Mouse (Mus musculus): ENCODE data around the gene Ppp1r10. TPM values are rescaled to one million over a fixed set of nuclear protein-coding genes. Genes with fewer than 3 reads are reported as not detected.

Gene Ppp1r10
- polyA plus RNA-seq (2014; fragmentation: Nextera tagmentation; extraction: Ambion mirVana), result 38.1 and 38.2 TPM in 2 replicates

GRCm38 (mm10) chr17:35916297-35917142 lies at the start of gene Ppp1r10, which contains the start of gene Mrps18b:
Gene Ppp1r10 (plus strand): TSS chr17:35916434.
Gene Mrps18b (minus strand): TSS chr17:35916389.
- Histone ChIP-seq H3K27me3 (ENCODE audit: control insufficient read depth, insufficient read depth, low read length) (no peaks in the 10 kb centered on the region), H3K9me3 (replicated peaks; ENCODE audit: control insufficient read depth, low read length) (no peaks in the 10 kb centered on the region), H3K4me1 (ENCODE audit: control insufficient read depth, insufficient read depth, low read length) (no peaks in the 10 kb centered on the region; the same call in 1 of the 2 replicates), H3K9ac (replicated peaks; ENCODE audit: low read length) (peak within 1 kb of the TSS; percentile 99), H3K36me3 (replicated peaks; ENCODE audit: control insufficient read depth, insufficient read depth, low read depth, low read length) (no peaks in the 10 kb centered on the region; the same call in 1 of the 2 replicates), H3K4me3 (ENCODE audit: low read depth, low read length) (peak within 1 kb of the TSS; percentile 72), H3K27ac (replicated peaks; ENCODE audit: low read depth, low read length) (peak within 1 kb of the TSS; percentile 95), H3K4me2 (ENCODE audit: low read depth, low read length) (peak within 1 kb of the TSS; percentile 97)
- peak; percentile 93 for ATAC-seq (replicated peaks; ENCODE audit: insufficient number of reproducible peaks, low FRiP score, low TSS enrichment, low read depth)
- peak; percentile 99 for DNase-seq (ENCODE audit: low spot score)
- under 1% methylated on average over 83 of the region's 83 CpGs for WGBS

- H3K36me3 ChIP-seq (replicated peaks; ENCODE audit: control insufficient read depth, insufficient read depth, low read depth, low read length), result peaks cover 7% of the 10 kb centered on the region
- 8% methylated on average over 26 of the region's 26 CpGs for WGBS
These were observed 49.0 kb upstream of the Ppp1r10 start for GRCm38 (mm10) chr17:35866911-35867890.

GRCm38 (mm10) chr17:35868165-35868820 lies 47.9 kb upstream of the Ppp1r10 start:
- WGBS, result 25% methylated on average over 17 of the region's 17 CpGs
- Histone ChIP-seq H3K4me1 (ENCODE audit: control insufficient read depth, insufficient read depth, low read length) (peaks cover 8% of the 10 kb centered on the region; the same call in 1 of the 2 replicates), H3K9ac (replicated peaks; ENCODE audit: low read length) (peak overlapping the region; percentile 86), H3K27ac (replicated peaks; ENCODE audit: low read depth, low read length) (peak overlapping the region; percentile 56), H3K36me3 (replicated peaks; ENCODE audit: control insufficient read depth, insufficient read depth, low read depth, low read length) (peaks cover 7% of the 10 kb centered on the region), H3K9me3 (replicated peaks; ENCODE audit: control insufficient read depth, low read length) (no peaks in the 10 kb centered on the region; the same call in 1 of the 2 replicates), H3K4me3 (ENCODE audit: low read depth, low read length) (peak overlapping the region; percentile 73), H3K4me2 (ENCODE audit: low read depth, low read length) (peak overlapping the region; percentile 93), H3K27me3 (ENCODE audit: control insufficient read depth, insufficient read depth, low read length) (no peaks in the 10 kb centered on the region)
- ATAC-seq (replicated peaks; ENCODE audit: insufficient number of reproducible peaks, low FRiP score, low TSS enrichment, low read depth), result no peak
- DNase-seq (ENCODE audit: low spot score), result no peak

More at GRCm38 (mm10) chr17:35866911-35867890, 49.0 kb upstream of the Ppp1r10 start:
- Histone ChIP-seq H3K9me3 (replicated peaks; ENCODE audit: control insufficient read depth, low read length) (no peaks in the 10 kb centered on the region; the same call in 1 of the 2 replicates), H3K4me3 (ENCODE audit: low read depth, low read length) (peak overlapping the region; percentile 73), H3K27ac (replicated peaks; ENCODE audit: low read depth, low read length) (peak overlapping the region; percentile 95), H3K4me1 (ENCODE audit: control insufficient read depth, insufficient read depth, low read length) (peaks cover 8% of the 10 kb centered on the region; the same call in 1 of the 2 replicates), H3K27me3 (ENCODE audit: control insufficient read depth, insufficient read depth, low read length) (no peaks in the 10 kb centered on the region), H3K4me2 (ENCODE audit: low read depth, low read length) (peak overlapping the region; percentile 93), H3K9ac (replicated peaks; ENCODE audit: low read length) (peak overlapping the region; percentile 86)
- DNase-seq (ENCODE audit: low spot score), result no peak
- ATAC-seq (replicated peaks; ENCODE audit: insufficient number of reproducible peaks, low FRiP score, low TSS enrichment, low read depth), result no peak

DNA sequence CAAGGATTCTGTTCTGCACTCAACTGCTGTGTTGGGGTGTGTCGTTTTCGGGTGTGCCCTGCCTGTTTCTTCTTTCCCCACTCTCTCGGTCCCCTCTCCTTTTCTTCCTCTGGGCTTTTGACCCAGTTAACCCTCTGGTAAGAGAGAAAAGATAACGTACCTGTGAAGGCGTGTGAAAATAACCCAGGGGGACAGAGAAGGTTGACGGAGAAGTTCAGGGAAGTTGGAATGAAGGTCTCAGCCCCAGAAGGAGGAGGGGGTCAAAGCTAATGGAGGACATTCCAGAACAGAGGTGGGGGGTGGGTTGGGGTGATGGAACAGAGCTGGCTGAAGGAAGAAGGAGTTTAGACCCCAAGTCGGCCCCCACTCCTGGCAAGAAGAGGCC lies 47.3 kb upstream of the Ppp1r10 start:
- H3K4me1 ChIP-seq (ENCODE audit: control insufficient read depth, insufficient read depth, low read length), result peaks cover 8% of the 10 kb centered on the region; the same call in 1 of the 2 replicates
- DNase-seq (ENCODE audit: low spot score) (no peak), ATAC-seq (replicated peaks; ENCODE audit: insufficient number of reproducible peaks, low FRiP score, low TSS enrichment, low read depth) (no peak)
- H3K36me3 ChIP-seq (replicated peaks; ENCODE audit: control insufficient read depth, insufficient read depth, low read depth, low read length), result peaks cover 7% of the 10 kb centered on the region
- no peaks in the 10 kb centered on the region; the same call in 1 of the 2 replicates for H3K9me3 ChIP-seq (replicated peaks; ENCODE audit: control insufficient read depth, low read length)
- 4% methylated on average over 7 of the region's 7 CpGs for WGBS
- peak overlapping the region; percentile 86 for H3K9ac ChIP-seq (replicated peaks; ENCODE audit: low read length)
- peak overlapping the region; percentile 73 for H3K4me3 ChIP-seq (ENCODE audit: low read depth, low read length)
- H3K27ac ChIP-seq (replicated peaks; ENCODE audit: low read depth, low read length), result peak overlapping the region; percentile 56; the same call in 1 of the 2 replicates
- peak overlapping the region; percentile 93 for H3K4me2 ChIP-seq (ENCODE audit: low read depth, low read length)
- H3K27me3 ChIP-seq (ENCODE audit: control insufficient read depth, insufficient read depth, low read length), result no peaks in the 10 kb centered on the region

- H3K4me1 ChIP-seq (ENCODE audit: control insufficient read depth, insufficient read depth, low read length), result peaks cover 8% of the 10 kb centered on the region; the same call in 1 of the 2 replicates
- ATAC-seq (replicated peaks; ENCODE audit: insufficient number of reproducible peaks, low FRiP score, low TSS enrichment, low read depth), result 0 out of 2 replicates have a peak, but pooled peaks have one; percentile 1
- H3K36me3 ChIP-seq (replicated peaks; ENCODE audit: control insufficient read depth, insufficient read depth, low read depth, low read length), result peaks cover 7% of the 10 kb centered on the region
- H3K9ac ChIP-seq (replicated peaks; ENCODE audit: low read length), result peak overlapping the region; percentile 86
- H3K27ac ChIP-seq (replicated peaks; ENCODE audit: low read depth, low read length), result 0 out of 2 replicates have a peak overlapping the region, but pooled peaks have one; percentile 5
- DNase-seq (ENCODE audit: low spot score), result peak; percentile 48
- H3K27me3 ChIP-seq (ENCODE audit: control insufficient read depth, insufficient read depth, low read length), result no peaks in the 10 kb centered on the region
- H3K4me2 ChIP-seq (ENCODE audit: low read depth, low read length), result peak overlapping the region; percentile 93
- WGBS, result 2% methylated on average over 7 of the region's 7 CpGs
- H3K4me3 ChIP-seq (ENCODE audit: low read depth, low read length), result peak overlapping the region; percentile 73
- H3K9me3 ChIP-seq (replicated peaks; ENCODE audit: control insufficient read depth, low read length), result no peaks in the 10 kb centered on the region; the same call in 1 of the 2 replicates
These were observed 46.7 kb upstream of the Ppp1r10 start for GRCm38 (mm10) chr17:35869346-35870067.

- no peaks in the 10 kb centered on the region for H3K27me3 ChIP-seq (ENCODE audit: control insufficient read depth, insufficient read depth, low read length)
- H3K36me3 ChIP-seq (replicated peaks; ENCODE audit: control insufficient read depth, insufficient read depth, low read depth, low read length), result peaks cover 7% of the 10 kb centered on the region
- ATAC-seq (replicated peaks; ENCODE audit: insufficient number of reproducible peaks, low FRiP score, low TSS enrichment, low read depth) (no peak), DNase-seq (ENCODE audit: low spot score) (no peak)
- 56% methylated on average over 8 of the region's 9 CpGs for WGBS
- peak overlapping the region; percentile 93 for H3K4me2 ChIP-seq (ENCODE audit: low read depth, low read length)
- H3K4me3 ChIP-seq (ENCODE audit: low read depth, low read length), result peak overlapping the region; percentile 73
- no peaks in the 10 kb centered on the region; the same call in 1 of the 2 replicates for H3K9me3 ChIP-seq (replicated peaks; ENCODE audit: control insufficient read depth, low read length)
- H3K4me1 ChIP-seq (ENCODE audit: control insufficient read depth, insufficient read depth, low read length), result peaks cover 8% of the 10 kb centered on the region; the same call in 1 of the 2 replicates
- peak overlapping the region; percentile 86 for H3K9ac ChIP-seq (replicated peaks; ENCODE audit: low read length)
- no peak overlapping the region; the same call in 1 of the 2 replicates for H3K27ac ChIP-seq (replicated peaks; ENCODE audit: low read depth, low read length)
These were observed 45.9 kb upstream of the Ppp1r10 start for GRCm38 (mm10) chr17:35870151-35870883.
